Mouse (Mus musculus): ENCODE measurements around the gene Trnau1ap.
A peak's percentile ranks its signal among the peaks of the same experiment; 100 is the strongest.
"Not testable (repeated sequence)": the region's sequence is repeated elsewhere in the genome, so short reads cannot be mapped to it uniquely, and the experiment has no call there.

The Trnau1ap gene

DNA sequence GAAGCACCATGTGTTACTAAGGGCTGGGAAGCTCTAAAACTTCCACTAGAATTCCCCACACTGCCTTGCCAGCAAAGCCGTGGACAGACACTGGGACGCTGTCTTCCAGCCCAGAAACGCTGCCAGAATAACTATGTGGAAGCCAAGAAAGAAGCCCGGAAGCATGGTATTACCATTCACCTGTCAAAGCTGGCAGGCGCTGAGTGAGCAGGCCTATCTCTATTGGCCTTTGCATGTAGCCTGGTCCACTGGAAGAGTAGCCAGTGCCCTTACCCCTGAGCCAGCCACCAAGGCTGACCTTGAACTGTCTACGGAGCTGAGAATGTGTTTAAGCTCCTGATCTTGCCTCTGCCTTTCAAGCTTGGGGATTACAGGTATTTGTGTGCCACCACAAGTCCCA lies 27.9 kb downstream of the Trnau1ap start:
- DNase-seq (ENCODE audit: low read depth, low spot score) = peak; percentile 27

DNA sequence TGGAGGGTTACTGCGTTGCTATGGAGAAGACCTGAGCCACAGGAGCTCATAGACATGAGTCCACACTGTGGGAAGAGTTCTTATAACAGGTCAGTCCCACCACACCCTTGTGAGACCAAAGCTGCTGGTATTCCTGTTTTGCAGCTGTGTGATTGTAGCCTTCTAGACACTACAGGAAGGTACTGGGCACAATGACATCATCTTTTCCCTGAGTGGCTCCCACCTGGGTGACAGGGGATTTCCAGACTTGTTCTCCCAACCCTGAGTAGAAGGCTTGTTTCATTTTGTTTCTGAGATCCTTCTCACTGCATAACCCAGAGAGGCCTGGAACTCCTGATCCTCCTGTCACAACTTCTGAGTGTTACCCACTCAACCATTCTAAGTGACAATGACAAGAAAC lies 29.5 kb downstream of the Trnau1ap start:
- DNase-seq (ENCODE audit: low read depth, low spot score) = no peak

DNA sequence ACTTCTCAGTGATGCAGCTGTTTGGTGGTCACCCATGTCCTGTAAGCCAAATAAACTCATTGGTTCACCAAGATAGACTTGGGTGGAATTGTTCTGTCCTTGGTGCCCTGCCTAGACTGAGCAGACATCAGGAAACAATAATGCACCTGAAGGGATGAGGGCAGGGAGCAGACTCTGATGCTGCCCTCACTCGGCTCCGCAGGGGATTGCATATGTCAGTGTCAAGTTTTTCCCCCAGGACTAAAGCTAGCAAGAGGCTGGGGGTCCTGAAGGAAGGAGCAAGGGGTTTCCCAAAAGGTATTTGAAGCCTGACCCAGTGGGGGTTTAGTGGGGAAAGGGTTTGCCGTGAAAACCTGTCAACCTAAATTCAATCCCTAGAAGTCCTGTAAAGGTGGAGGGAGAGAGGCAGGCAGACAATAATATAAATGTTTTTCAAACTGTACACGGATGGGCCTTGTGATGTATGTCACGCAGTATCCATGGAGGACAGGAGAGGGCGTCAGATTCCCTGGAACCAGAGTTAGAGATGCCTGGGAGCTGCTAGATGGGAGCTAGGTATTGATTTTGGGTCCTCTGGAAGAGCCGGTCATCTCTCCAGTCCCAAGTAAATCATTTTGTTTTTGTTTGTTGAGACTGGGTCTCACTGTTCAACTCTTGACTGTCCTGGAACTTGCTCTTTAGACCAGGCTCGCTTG lies 33.5 kb downstream of the Trnau1ap start:
- DNase-seq (ENCODE audit: low read depth, low spot score) = no peak

DNA sequence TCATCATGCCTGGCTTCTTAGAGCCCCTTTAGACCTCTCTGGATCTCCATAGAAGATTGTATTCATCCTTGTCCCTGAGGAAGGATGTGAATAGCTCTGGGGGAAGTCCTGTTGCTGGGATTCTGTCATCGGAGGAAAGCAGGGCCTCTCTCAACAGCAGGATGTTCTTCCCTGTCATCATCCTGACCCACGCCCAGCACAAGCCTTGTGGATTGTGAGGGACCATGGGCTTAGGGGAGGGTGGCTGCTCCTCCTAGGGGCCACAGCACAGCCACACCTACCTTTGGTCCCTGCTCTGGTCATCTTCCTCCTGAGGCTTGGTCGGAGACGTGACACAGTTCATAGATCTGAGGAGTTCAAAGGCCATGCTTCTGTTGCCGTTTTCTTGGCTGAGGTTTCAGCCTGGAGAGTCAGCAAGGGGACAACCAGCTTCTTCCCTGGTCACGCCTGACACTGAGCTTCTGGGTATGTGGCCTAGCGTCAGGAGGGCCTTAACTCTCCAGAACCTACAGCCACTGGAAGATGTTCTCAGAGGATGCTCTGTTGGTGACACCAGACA lies 35.6 kb downstream of the Trnau1ap start:
- DNase-seq (ENCODE audit: low read depth, low spot score) = no peak

DNA sequence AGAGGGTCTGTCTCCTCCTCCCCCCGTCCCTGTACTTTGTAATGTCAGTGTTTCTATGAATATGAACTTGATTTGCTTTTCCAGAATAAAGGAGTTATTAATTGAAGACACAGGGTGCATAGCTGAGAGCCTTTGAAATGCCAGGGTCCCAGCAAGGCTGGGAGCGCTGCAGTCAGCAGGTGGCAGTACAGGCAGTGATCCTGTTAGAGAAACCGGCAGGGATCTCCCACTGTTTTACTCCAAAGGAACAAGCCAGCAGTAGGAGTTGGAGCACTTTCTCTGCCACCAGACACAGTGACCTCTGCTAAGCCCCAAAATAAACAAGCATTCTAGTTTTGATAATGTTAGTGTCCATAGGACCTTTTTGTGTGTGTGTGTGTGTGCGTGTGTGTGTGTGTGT lies 36.4 kb downstream of the Trnau1ap start:
- no peak for DNase-seq (ENCODE audit: low read depth, low spot score)

DNA sequence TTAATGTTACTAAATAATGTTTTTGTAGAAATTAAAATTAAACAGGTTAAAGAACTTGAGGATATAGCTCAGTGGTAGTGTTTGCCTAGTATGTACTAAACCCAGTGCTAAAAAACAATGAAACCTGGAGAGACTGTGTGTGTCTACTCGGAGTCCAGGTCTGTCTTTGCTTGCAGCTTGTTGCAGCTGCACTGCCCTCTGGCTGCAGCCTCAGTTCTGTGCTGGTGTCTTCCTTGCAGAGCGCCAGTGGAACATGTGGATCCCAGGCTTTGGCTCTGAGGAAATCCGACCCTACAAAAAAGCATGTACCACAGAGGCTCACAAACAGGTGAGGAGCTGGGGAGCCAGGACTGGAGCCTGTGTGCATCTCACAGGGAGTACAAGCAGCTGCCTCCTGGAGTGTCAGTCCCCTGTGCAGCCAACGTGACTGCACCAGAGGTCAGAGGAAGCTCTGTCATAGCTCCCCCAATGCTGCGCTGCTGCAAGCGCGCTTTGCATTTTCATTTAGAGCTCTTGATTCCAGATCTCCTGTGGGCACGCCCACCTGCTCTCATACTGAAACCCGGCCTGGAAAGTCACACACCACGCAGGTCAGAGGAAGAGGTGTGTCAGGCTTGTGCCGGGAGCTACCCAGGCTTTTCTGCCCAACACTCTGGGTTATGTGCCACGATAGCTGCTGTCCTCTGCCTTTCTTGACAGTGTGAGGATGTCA lies 37.6 kb downstream of the Trnau1ap start:
- no peak for DNase-seq (ENCODE audit: low read depth, low spot score)

DNA sequence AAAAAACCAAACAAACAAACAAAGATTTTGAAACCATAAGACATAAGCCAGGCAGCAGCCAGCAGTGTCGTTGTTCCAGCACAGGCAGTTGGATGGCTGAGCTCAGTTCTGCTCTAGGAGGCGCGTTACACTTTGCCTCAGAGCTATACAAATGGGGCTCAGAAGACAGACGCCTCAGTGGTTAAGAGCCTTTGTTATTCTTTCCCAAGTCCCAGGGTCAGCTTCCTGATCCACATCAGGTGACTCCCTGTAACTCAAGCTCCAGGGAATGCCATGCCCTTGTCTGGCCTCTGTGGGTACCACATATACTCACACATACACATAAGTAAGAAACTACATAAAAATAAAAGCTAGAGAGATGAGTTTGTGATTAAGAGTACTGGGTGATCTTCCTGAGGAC lies 38.3 kb downstream of the Trnau1ap start:
- no peak for DNase-seq (ENCODE audit: low read depth, low spot score)

DNA sequence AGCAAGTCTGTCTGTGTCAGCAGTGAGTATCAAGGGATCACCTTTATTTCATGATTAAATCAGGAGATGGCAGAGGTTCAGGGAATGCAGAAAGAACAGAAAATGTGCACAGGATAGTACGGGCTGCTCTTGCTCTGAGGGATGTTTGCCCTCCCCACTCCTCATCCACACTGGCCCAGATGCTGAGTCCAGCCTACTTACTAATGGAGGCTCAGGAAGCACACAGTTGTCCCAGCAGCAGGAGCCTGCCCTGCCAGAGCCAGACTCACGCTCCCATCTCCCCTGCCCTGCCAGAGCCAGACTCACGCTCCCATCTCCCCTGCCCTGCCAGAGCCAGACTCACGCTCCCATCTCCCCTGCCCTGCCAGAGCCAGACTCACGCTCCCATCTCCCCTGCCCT lies 40.5 kb downstream of the Trnau1ap start:
- not testable (repeated sequence) for DNase-seq (ENCODE audit: low read depth, low spot score)

DNA sequence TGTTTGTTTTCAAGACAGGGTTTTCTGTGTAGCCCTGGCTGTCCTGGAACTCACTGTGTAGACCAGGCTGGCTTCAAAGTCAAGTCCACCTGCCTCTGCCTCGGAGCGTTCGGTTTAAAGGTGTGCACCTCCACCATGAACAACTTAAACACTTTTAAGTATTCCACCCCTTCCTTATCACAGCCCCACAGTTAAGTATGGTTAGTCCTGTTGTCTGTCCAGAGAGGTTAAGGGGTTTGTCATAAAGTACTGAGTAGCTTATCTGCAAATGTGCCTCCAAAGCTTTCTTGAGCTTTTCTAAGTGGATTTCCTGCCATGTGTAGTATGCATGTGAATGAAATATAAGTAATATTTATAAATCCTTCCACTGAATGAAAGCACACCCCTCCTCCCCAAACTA lies 53.4 kb downstream of the Trnau1ap start:
- DNase-seq (ENCODE audit: low read depth, low spot score) = no peak

DNA sequence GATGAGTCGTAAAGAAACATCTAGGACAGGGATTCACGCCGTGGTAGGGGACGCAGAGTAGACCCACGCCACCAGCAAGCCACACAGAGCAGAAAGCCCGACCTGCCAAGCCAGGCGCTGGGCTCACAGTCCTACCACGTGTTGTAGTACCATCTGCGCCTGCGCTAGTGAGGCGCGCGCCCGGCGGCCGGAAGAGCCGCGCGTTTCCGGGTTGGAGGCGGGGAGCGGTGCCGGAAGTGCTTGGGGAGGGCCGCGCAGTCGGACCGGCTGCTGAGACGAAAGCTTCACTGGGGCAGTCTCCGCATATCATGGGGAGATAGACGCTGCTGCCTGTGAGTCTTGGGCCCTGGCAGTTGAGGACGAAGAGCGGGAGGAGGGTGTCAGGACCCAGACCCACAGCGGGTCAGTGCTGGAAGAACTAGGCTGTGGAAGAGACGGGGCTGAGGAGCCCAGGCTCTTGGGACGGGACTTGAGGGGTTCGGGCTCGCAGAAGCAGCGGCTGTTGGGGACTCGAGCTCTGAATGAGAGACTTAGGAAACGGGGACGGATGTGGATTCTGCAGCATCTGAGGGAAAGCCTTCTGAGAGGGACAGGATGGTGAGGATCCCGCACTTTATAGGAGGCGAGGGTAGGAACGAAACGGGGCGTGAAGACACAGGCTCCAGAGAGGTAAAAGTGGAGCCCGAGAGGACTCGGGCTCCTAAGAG lies 55.0 kb downstream of the Trnau1ap start, which contains the start of gene Taf12:
Gene Taf12 (plus strand): TSS at position 220 of the 707 bp plus-strand sequence.
- peak; percentile 94 for DNase-seq (ENCODE audit: low read depth, low spot score)

DNA sequence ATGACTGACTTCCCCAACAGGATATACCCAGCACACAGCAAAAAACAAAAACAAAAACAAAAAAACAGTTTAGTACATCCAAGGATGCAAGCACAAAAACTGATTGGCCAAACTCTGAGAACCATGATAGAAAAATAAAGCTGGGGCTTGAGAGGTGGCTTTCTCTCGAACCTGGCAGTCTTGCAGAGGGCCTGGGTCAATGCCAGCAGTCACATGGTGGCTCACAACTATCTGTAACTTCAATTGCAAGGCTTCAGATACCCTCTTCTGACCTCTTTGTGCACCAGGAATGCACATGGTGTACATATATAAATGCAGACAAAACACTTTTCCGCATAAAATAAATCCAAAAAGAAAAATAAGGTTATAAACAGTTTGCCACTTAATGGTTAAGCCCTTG lies 56.2 kb downstream of the Trnau1ap start:
- DNase-seq (ENCODE audit: low read depth, low spot score) = no peak

DNA sequence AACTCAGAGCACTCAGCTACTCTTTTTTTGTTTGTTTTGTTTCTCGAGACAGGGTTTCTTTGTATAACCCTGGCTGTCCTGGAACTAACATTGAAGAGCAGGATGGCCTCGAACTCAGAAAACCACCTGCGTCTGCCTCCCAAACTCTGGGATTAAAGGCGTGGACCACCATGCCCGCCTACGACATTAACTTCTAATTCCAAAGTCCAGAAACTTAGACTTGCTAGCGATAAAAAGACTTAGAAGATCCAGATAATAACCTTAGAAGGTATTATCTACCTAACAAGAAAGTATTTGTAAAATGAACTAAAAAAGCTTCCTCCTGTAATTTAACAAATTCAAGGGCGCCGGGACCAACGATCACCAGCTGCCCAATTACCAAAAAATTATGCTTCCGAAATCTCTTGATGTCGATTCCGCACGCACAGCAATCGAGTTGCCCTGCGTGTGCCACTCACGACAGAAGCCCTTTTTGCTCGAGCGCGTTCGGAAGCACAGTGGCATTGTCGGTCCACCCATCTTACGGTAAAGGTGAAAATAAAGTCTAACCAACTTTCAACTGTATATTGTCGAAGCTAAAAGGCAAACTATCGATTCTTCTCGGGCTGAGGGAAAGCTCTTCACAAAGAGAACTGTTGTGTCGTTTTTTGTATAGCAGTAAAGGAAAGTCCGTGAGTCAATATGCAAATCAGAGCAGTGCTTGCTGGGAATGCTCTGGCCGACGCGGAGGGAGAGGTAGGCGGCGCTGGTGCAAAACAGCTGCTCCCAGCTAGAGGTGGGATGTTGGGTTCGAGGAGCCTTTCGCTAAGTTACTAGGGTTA lies 59.4 kb downstream of the Trnau1ap start:
- peak; percentile 96 for DNase-seq (ENCODE audit: low read depth, low spot score)

DNA sequence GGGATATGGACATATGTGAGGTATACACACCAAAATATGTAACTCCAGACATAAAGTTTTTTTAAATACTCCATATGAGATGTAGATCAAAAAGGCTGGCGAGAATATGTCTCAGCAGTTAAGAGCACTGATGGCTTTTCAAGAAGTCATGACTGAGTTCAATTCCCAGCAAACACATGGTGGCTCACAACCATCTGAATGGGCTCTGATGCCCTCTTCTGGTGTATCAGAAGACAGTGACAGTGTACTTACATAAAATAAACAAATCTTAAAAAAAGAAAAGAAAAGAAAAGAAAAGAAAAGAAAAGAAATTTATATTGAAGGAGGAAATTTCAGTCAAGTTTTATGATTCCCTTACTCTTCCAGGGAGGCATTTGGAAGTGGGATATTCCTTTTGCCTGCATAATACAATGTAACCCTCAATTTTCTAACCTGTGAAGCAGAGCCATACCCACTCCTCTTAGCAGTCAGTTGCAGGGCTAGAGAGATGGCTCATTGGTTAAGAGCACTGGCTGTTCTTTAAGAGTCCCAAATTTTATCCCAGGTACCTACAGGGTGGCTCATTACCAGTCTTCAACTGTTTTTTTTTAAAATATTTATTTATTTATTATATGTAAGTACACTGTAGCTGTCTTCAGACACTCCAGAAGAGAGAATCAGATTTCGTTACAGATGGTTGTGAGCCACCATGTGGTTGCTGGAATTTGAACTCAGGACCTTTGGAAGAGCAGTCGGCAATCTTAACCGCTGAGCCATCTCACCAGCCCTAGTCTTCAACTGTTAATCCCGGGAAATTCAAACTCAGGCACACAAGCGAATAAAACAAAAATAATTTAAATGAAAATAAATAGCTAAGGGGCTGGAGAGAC lies 60.2 kb downstream of the Trnau1ap start:
- peak; percentile 48 for DNase-seq (ENCODE audit: low read depth, low spot score)

DNA sequence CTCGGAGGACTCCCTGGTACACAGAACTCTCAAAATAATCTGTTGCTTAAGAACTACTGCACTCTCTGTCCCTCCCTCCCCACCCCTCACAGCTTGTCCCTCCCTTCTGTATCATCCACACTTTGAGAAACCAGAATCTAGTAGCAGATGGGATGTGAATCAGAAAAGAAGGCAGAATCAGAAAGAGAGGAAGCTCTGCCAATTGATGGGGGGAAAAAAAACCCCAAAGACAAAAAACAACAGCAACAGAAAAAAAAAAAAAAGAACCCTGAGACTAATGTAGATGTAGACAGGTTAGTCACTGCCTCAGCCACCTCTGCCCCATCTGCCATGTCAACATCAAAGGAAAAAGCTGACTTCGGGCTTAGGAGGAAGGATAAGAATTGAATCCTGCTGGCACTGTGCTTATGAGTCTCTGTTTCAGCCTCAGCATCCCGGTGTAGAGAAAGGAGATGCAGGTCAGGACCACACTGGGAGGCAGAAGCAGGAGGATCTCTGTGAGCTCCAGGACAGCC lies 62.4 kb downstream of the Trnau1ap start:
- no peak for DNase-seq (ENCODE audit: low read depth, low spot score)

DNA sequence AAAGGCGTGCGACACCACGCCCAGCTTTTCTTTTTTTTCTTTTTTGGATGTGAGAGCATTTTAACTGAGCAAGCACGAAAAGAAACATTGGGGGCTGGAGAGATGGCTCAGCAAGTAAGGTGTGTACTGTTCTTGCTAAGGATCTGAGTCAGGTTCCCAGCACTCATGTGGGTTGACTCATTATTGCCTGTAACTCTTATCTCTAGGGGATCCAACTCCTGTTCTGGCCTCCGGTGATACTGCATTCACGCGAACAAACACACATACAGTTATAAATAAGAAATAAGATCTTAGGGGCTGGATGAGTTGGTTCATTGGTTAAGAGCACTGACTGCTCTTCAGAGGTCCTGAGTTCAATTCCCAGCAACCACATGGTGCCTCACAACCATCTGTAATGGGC lies 66.0 kb downstream of the Trnau1ap start:
- DNase-seq (ENCODE audit: low read depth, low spot score) = no peak

DNA sequence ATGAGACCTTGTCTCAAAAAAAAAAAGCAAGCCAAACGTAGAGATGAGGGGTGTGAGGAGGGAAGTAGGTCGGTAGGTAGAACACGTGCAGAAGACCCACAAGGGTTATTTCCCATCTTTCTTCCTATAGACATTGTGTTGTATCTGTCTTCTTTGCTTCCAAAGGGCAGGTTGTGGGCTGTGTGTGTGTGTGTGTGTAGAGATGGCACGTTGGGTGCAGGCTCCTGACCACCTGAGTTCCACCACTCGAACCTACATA lies 67.1 kb downstream of the Trnau1ap start:
- no peak for DNase-seq (ENCODE audit: low read depth, low spot score)
